Mouse (Mus musculus): Measurements from ENCODE around the gene Pnmal1.
A peak's percentile ranks its signal among the peaks of the same experiment; 100 is the strongest.
"Not testable (repeated sequence)": the region's sequence is repeated elsewhere in the genome, so short reads cannot be mapped to it uniquely, and the experiment has no call there.

The Pnmal1 gene

GRCm38 (mm10) chr7:16950861-16951635, 8.4 kb upstream of the Pnmal1 start:
- DNase-seq (ENCODE audit: inconsistent age in 2 of 2, low spot score in 1 of 2): peak; percentile 85 to 95

GRCm38 (mm10) chr7:16953776-16954175, 5.7 kb upstream of the Pnmal1 start:
- not testable (repeated sequence) for DNase-seq (ENCODE audit: inconsistent age in 2 of 2, low spot score in 1 of 2)

- no peak for DNase-seq (ENCODE audit: inconsistent age in 2 of 2, low spot score in 1 of 2)
Measured at GRCm38 (mm10) chr7:16955712-16956111, 3.8 kb upstream of the Pnmal1 start.

GRCm38 (mm10) chr7:16956410-16957265, 2.8 kb upstream of the Pnmal1 start:
- no peak for DNase-seq (ENCODE audit: inconsistent age in 2 of 2, low spot score in 1 of 2)

- no peak for DNase-seq (ENCODE audit: inconsistent age in 2 of 2, low spot score in 1 of 2)
Measured at GRCm38 (mm10) chr7:16961678-16962077, 2.2 kb downstream of the Pnmal1 start.

GRCm38 (mm10) chr7:16968414-16968813, 8.9 kb downstream of the Pnmal1 start:
- no peak for DNase-seq (ENCODE audit: inconsistent age in 2 of 2, low spot score in 1 of 2)

- no peak for DNase-seq (ENCODE audit: inconsistent age in 2 of 2, low spot score in 1 of 2)
Measured at GRCm38 (mm10) chr7:16971160-16971559, 11.7 kb downstream of the Pnmal1 start.

- DNase-seq (ENCODE audit: inconsistent age in 2 of 2, low spot score in 1 of 2): peak; percentile 73 to 78
Measured at GRCm38 (mm10) chr7:16974018-16974417, 14.5 kb downstream of the Pnmal1 start.

- DNase-seq (ENCODE audit: inconsistent age in 2 of 2, low spot score in 1 of 2): no peak
Measured at GRCm38 (mm10) chr7:16976298-16976697, 16.8 kb downstream of the Pnmal1 start.

GRCm38 (mm10) chr7:16978173-16978572, 18.7 kb downstream of the Pnmal1 start:
- no peak for DNase-seq (ENCODE audit: inconsistent age in 2 of 2, low spot score in 1 of 2)

- DNase-seq (ENCODE audit: inconsistent age in 2 of 2, low spot score in 1 of 2): no peak
Measured at GRCm38 (mm10) chr7:16978593-16978992, 19.1 kb downstream of the Pnmal1 start.

- DNase-seq (ENCODE audit: inconsistent age in 2 of 2, low spot score in 1 of 2): peak in 1 of 2 experiments; percentile 72
Measured at GRCm38 (mm10) chr7:16980348-16980747, 20.9 kb downstream of the Pnmal1 start.

- peak; percentile 68 to 74 for DNase-seq (ENCODE audit: inconsistent age in 2 of 2, low spot score in 1 of 2)
Measured at GRCm38 (mm10) chr7:16982859-16983568, 23.5 kb downstream of the Pnmal1 start, which contains the start of gene Gm42372. Gene Gm42372, plus strand, starts transcription at chr7:16983086.

- no peak for DNase-seq (ENCODE audit: inconsistent age in 2 of 2, low spot score in 1 of 2)
Measured at GRCm38 (mm10) chr7:16987541-16988149, 28.2 kb downstream of the Pnmal1 start.

- peak; percentile 64 to 69 for DNase-seq (ENCODE audit: inconsistent age in 2 of 2, low spot score in 1 of 2)
Measured at GRCm38 (mm10) chr7:16988405-16988804, 28.9 kb downstream of the Pnmal1 start.

GRCm38 (mm10) chr7:16990006-16990744, 30.7 kb downstream of the Pnmal1 start:
- DNase-seq (ENCODE audit: inconsistent age in 2 of 2, low spot score in 1 of 2): peak in 1 of 2 experiments; percentile 63

- DNase-seq (ENCODE audit: inconsistent age in 2 of 2, low spot score in 1 of 2): peak; percentile 75 to 86
Measured at GRCm38 (mm10) chr7:16991681-16992450, 32.4 kb downstream of the Pnmal1 start.

- DNase-seq (ENCODE audit: inconsistent age in 2 of 2, low spot score in 1 of 2): no peak
Measured at GRCm38 (mm10) chr7:16992451-16992807, 33.0 kb downstream of the Pnmal1 start, which contains the start of gene Ccdc8. Gene Ccdc8, plus strand, starts transcription at chr7:16992708.

- DNase-seq (ENCODE audit: inconsistent age in 2 of 2, low spot score in 1 of 2): peak; percentile 93 to 94
Measured at GRCm38 (mm10) chr7:16993651-16994399, 34.3 kb downstream of the Pnmal1 start.
